Mouse (Mus musculus): ENCODE data around the gene Olfr292. TPM values are rescaled to one million over a fixed set of nuclear protein-coding genes. Genes with fewer than 3 reads are reported as not detected.

Gene Olfr292
- polyA plus RNA-seq (2014; fragmentation: Nextera tagmentation; extraction: Ambion mirVana), result not detected in 2 replicates

GRCm38 (mm10) chr7:86688030-86688429 is at the start of gene Olfr292:
Gene Olfr292 (plus strand): TSS chr7:86688330.
- Histone ChIP-seq H3K4me3 (ENCODE audit: low read depth, low read length) (no peak within 1 kb of the TSS), H3K4me1 (replicated peaks; ENCODE audit: control insufficient read depth, insufficient read depth, low read length) (no peaks in the 10 kb centered on the region), H3K4me2 (no peak within 1 kb of the TSS), H3K27me3 (replicated peaks; ENCODE audit: control insufficient read depth, insufficient read depth, low read length) (no peaks in the 10 kb centered on the region), H3K27ac (ENCODE audit: low read depth, low read length) (no peak within 1 kb of the TSS), H3K9me3 (ENCODE audit: control insufficient read depth, low read length) (no peaks in the 10 kb centered on the region), H3K36me3 (ENCODE audit: control insufficient read depth, insufficient read depth, low read length) (no peaks in the 10 kb centered on the region), H3K9ac (ENCODE audit: low read depth, low read length) (no peak within 1 kb of the TSS)
- DNase-seq (ENCODE audit: low spot score), result no peak
- ATAC-seq (replicated peaks; ENCODE audit: low FRiP score), result no peak

DNA sequence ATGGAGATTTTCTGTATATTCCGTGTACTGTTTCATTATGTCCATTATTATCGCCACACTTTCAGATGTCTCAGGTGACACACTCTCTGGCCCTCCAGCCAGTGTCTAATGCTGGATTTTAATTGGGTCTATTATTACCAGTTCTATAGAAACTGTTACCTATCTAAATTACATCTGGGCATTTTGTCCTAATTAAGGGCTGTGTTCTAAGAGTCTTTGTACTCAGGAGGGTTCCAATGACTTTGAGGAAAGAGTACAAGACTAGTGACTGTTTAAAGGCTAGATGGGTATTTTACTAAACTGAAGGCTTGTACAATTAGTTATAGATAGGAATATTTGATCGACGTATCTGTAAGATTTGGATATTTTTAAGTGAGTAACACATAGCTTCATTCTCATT is 39.4 kb upstream of the Olfr292 start, which contains the start of gene Olfr293:
TSS of gene Olfr293 (plus strand) at position 301 of the 400 bp plus-strand sequence.
- DNase-seq (ENCODE audit: low spot score), result no peak
- H3K4me2 ChIP-seq, result no peak within 1 kb of the TSS
- no peak within 1 kb of the TSS for H3K4me3 ChIP-seq (ENCODE audit: low read depth, low read length)
- WGBS, result 88% methylated on average over 4 of the region's 4 CpGs
- no peaks in the 10 kb centered on the region for H3K4me1 ChIP-seq (replicated peaks; ENCODE audit: control insufficient read depth, insufficient read depth, low read length)
- no peak for ATAC-seq (replicated peaks; ENCODE audit: low FRiP score)
- H3K9me3 ChIP-seq (ENCODE audit: control insufficient read depth, low read length), result no peaks in the 10 kb centered on the region
- H3K27me3 ChIP-seq (replicated peaks; ENCODE audit: control insufficient read depth, insufficient read depth, low read length), result no peaks in the 10 kb centered on the region
- no peak within 1 kb of the TSS for H3K9ac ChIP-seq (ENCODE audit: low read depth, low read length)
- no peak within 1 kb of the TSS for H3K27ac ChIP-seq (ENCODE audit: low read depth, low read length)
- H3K36me3 ChIP-seq (ENCODE audit: control insufficient read depth, insufficient read depth, low read length), result no peaks in the 10 kb centered on the region

- Histone ChIP-seq H3K27ac (ENCODE audit: low read depth, low read length) (no peak overlapping the region), H3K27me3 (replicated peaks; ENCODE audit: control insufficient read depth, insufficient read depth, low read length) (no peaks in the 10 kb centered on the region), H3K4me2 (no peak overlapping the region), H3K9me3 (ENCODE audit: control insufficient read depth, low read length) (no peaks in the 10 kb centered on the region), H3K4me3 (ENCODE audit: low read depth, low read length) (no peak overlapping the region), H3K4me1 (replicated peaks; ENCODE audit: control insufficient read depth, insufficient read depth, low read length) (no peaks in the 10 kb centered on the region), H3K9ac (ENCODE audit: low read depth, low read length) (no peak overlapping the region), H3K36me3 (ENCODE audit: control insufficient read depth, insufficient read depth, low read length) (no peaks in the 10 kb centered on the region)
- ATAC-seq (replicated peaks; ENCODE audit: low FRiP score) (no peak), DNase-seq (ENCODE audit: low spot score) (no peak)
Measured at GRCm38 (mm10) chr7:86725013-86725412, 36.9 kb downstream of the Olfr292 start.

Other genes starting within 250 kb of the Olfr292 start
- not detected in 2 replicates for gene Olfr299, start 228.4 kb upstream of the Olfr292 start, polyA plus RNA-seq (2014; fragmentation: Nextera tagmentation; extraction: Ambion mirVana)
- not detected in 2 replicates for gene Olfr298, start 195.8 kb upstream of the Olfr292 start, polyA plus RNA-seq (2014; fragmentation: Nextera tagmentation; extraction: Ambion mirVana)
- not detected in 2 replicates for gene Olfr297, start 168.4 kb upstream of the Olfr292 start, polyA plus RNA-seq (2014; fragmentation: Nextera tagmentation; extraction: Ambion mirVana)
- gene Olfr295, start 104.5 kb upstream of the Olfr292 start, polyA plus RNA-seq (2014; fragmentation: Nextera tagmentation; extraction: Ambion mirVana), result not detected in 2 replicates
- gene Olfr294, start 71.7 kb upstream of the Olfr292 start, polyA plus RNA-seq (2014; fragmentation: Nextera tagmentation; extraction: Ambion mirVana), result not detected in 2 replicates
- not detected in 2 replicates for gene Olfr293, start 39.3 kb upstream of the Olfr292 start, polyA plus RNA-seq (2014; fragmentation: Nextera tagmentation; extraction: Ambion mirVana)
- gene Folh1, start 87.6 kb downstream of the Olfr292 start, polyA plus RNA-seq (2014; fragmentation: Nextera tagmentation; extraction: Ambion mirVana), result not detected in 2 replicates
- gene Vmn2r77, start 106.7 kb downstream of the Olfr292 start, polyA plus RNA-seq (2014; fragmentation: Nextera tagmentation; extraction: Ambion mirVana), result not detected in 2 replicates
- gene Vmn2r78, start 226.8 kb downstream of the Olfr292 start, polyA plus RNA-seq (2014; fragmentation: Nextera tagmentation; extraction: Ambion mirVana), result not detected in 2 replicates

Data from liver, embryonic 11.5 days (tissue).